Mouse (Mus musculus) CH12.LX (cell line): ENCODE data around the gene Xrra1. TPM values are rescaled to one million over a fixed set of nuclear protein-coding genes. Genes with fewer than 3 reads are reported as not detected.

Experiments
- DNase-seq: peaks from one replicate; pipeline ENCODE4 v3.0.0-alpha.2; 2013; ENCODE audit errors: extremely low read depth
- H3K27ac ChIP-seq: 2 replicates; pipeline ENCODE4 v1.5.1; 2012; ENCODE audit warnings: low read depth, mild to moderate bottlenecking, control low read depth, moderate library complexity; ENCODE audit not compliant: insufficient read depth
- H3K27me3 ChIP-seq: replicated peaks from 2 replicates; pipeline ENCODE3; 2012; ENCODE audit warnings: inconsistent platforms
- H3K36me3 ChIP-seq, 2 experiments: replicated peaks in 1 of 2; 2 replicates each; pipeline versions ENCODE3 to v1.6.1; 2012; ENCODE audit warnings: inconsistent platforms in 1 of 2, low read length in 1 of 2, mild to moderate bottlenecking in 1 of 2, mixed read lengths in 1 of 2, moderate library complexity in 1 of 2; ENCODE audit not compliant: control insufficient read depth in 1 of 2, insufficient read depth in 1 of 2
- H3K4me1 ChIP-seq, 2 experiments: 2 replicates each; pipeline ENCODE4 v1.6.1; 2012; ENCODE audit warnings: inconsistent platforms in 1 of 2, moderate library complexity in 1 of 2; ENCODE audit not compliant: insufficient read depth in 2 of 2, control insufficient read depth in 1 of 2
- H3K4me2 ChIP-seq: 2 replicates; pipeline ENCODE4 v1.6.1; 2012; ENCODE audit warnings: low read depth, mild to moderate bottlenecking, control low read depth; ENCODE audit not compliant: poor library complexity, insufficient read depth, severe bottlenecking
- H3K4me3 ChIP-seq, 3 experiments: fragments of 150-350 bp in 1 of 3; sonication (generic) in 1 of 3; replicated peaks in 1 of 3; 2 replicates each; pipeline versions ENCODE3 to v1.5.1; 2011 to 2012; ENCODE audit warnings: low read depth in 2 of 3, low read length in 2 of 3, mild to moderate bottlenecking in 2 of 3, moderate library complexity in 2 of 3, control low read depth in 1 of 3, improper control_type of control experiment in 1 of 3, inconsistent platforms in 1 of 3, mixed read lengths in 1 of 3; ENCODE audit not compliant: poor library complexity in 1 of 3
- H3K79me2 ChIP-seq: replicated peaks from 2 replicates; pipeline ENCODE4 v1.6.1; 2012; ENCODE audit warnings: mild to moderate bottlenecking, moderate library complexity; ENCODE audit not compliant: control insufficient read depth, poor library complexity, insufficient read depth, severe bottlenecking; ENCODE audit errors: extremely low read depth
- H3K9ac ChIP-seq: 2 replicates; pipeline ENCODE4 v1.6.1; 2012; ENCODE audit warnings: low read depth, mild to moderate bottlenecking, control low read depth, moderate library complexity; ENCODE audit not compliant: insufficient read depth
- H3K9me3 ChIP-seq: replicated peaks from 2 replicates; pipeline ENCODE3; 2012; ENCODE audit warnings: low read length, inconsistent platforms, mixed read lengths
- BHLHE40 ChIP-seq: IDR thresholded peaks from 2 replicates; pipeline ENCODE4 v1.6.1; 2011; ENCODE audit warnings: mild to moderate bottlenecking, low read depth, low read length, improper control_type of control experiment
- CHD2 ChIP-seq: IDR thresholded peaks from 2 replicates; pipeline ENCODE4 v1.6.1; 2011; ENCODE audit warnings: low read length, improper control_type of control experiment
- CTCF ChIP-seq, 2 experiments: IDR thresholded peaks in 1 of 2; conservative IDR thresholded peaks in 1 of 2; 2 replicates each; pipeline ENCODE4 v1.5.1; 2011 to 2012; ENCODE audit warnings: low read depth in 2 of 2, low read length in 2 of 2, improper control_type of control experiment in 1 of 2, inconsistent platforms in 1 of 2, mild to moderate bottlenecking in 1 of 2, moderate library complexity in 1 of 2
- ELF1 ChIP-seq: IDR thresholded peaks from 2 replicates; pipeline ENCODE4 v1.6.1; 2014; ENCODE audit warnings: low read depth, mild to moderate bottlenecking, inconsistent platforms, low read length, improper control_type of control experiment
- EP300 ChIP-seq: IDR thresholded peaks from 2 replicates; pipeline ENCODE4 v1.6.1; 2011; ENCODE audit warnings: low read length, improper control_type of control experiment
- ETS1 ChIP-seq: conservative IDR thresholded peaks from 2 replicates; pipeline ENCODE4 v1.6.1; 2012; ENCODE audit warnings: low read depth, mild to moderate bottlenecking, inconsistent platforms, low read length, improper control_type of control experiment, moderate library complexity
- IRF4 ChIP-seq: IDR thresholded peaks from 2 replicates; pipeline ENCODE4 v1.6.1; 2014; ENCODE audit warnings: low read depth, mild to moderate bottlenecking, inconsistent platforms, low read length, improper control_type of control experiment
- JUN ChIP-seq: IDR thresholded peaks from 2 replicates; pipeline ENCODE4 v1.6.1; 2011; ENCODE audit warnings: low read depth, mild to moderate bottlenecking, low read length, improper control_type of control experiment, moderate library complexity; ENCODE audit not compliant: insufficient read depth
- JUND ChIP-seq: conservative IDR thresholded peaks from 2 replicates; pipeline ENCODE4 v1.6.1; 2011; ENCODE audit warnings: low read depth, low read length, improper control_type of control experiment
- MAFK ChIP-seq: IDR thresholded peaks from 2 replicates; pipeline ENCODE4 v1.6.1; 2011; ENCODE audit warnings: low read length, improper control_type of control experiment; ENCODE audit not compliant: insufficient replicate concordance
- MEF2A ChIP-seq: IDR thresholded peaks from 2 replicates; pipeline ENCODE4 v1.6.1; 2014; ENCODE audit warnings: low read depth, mild to moderate bottlenecking, inconsistent platforms, low read length, improper control_type of control experiment, borderline replicate concordance
- RCOR1 ChIP-seq: conservative IDR thresholded peaks from 2 replicates; pipeline ENCODE4 v1.6.1; 2012; ENCODE audit warnings: low read depth, mild to moderate bottlenecking, inconsistent platforms, low read length, improper control_type of control experiment
- SIN3A ChIP-seq: IDR thresholded peaks from 2 replicates; pipeline ENCODE4 v1.6.1; 2012; ENCODE audit warnings: low read length, improper control_type of control experiment, inconsistent platforms
- TCF12 ChIP-seq: IDR thresholded peaks from 2 replicates; pipeline ENCODE4 v1.6.1; 2014; ENCODE audit warnings: low read depth, mild to moderate bottlenecking, inconsistent platforms, low read length, improper control_type of control experiment
- UBTF ChIP-seq: IDR thresholded peaks from 2 replicates; pipeline ENCODE4 v1.6.1; 2012; ENCODE audit warnings: low read depth, mild to moderate bottlenecking, inconsistent platforms, low read length, improper control_type of control experiment, moderate library complexity
- ZNF384 ChIP-seq: IDR thresholded peaks from 2 replicates; pipeline ENCODE4 v1.6.1; 2012; ENCODE audit warnings: low read depth, low read length, improper control_type of control experiment, inconsistent platforms
- dilution Hi-C: fragments of 300-500 bp; cut with MboI; formaldehyde crosslinking; loops from 2 replicates; pipeline ENCODE4 v1.14.3; 2020; ENCODE audit warnings: low sequenced_read_pairs; ENCODE audit not compliant: extremely low pct_unique_long_range_greater_than_20kb, extremely low pct_ligation_motif_present
- in situ Hi-C: fragments of 300-500 bp; cut with MboI; formaldehyde crosslinking; loops from 3 replicates; pipeline ENCODE4 v1.14.3; 2019; ENCODE audit warnings: low sequenced_read_pairs, low pct_ligation_motif_present, low pct_unique_long_range_greater_than_20kb, mixed read lengths
- polyA plus RNA-seq: library from polyadenylated mRNA; unstranded; fragments of >175 nt; gene quantifications from 2 replicates; pipeline ENCODE4 v1.2.1, GENCODE M21; 2012; ENCODE audit warnings: low read depth; ENCODE audit not compliant: insufficient read length
- total RNA-seq, 2 experiments: library from RNA; depleted of rRNA; stranded (reverse); fragments of 300-350 nt in 1 of 2; fragments of >200 nt in 1 of 2; gene quantifications; 2 replicates each; pipeline ENCODE4 v1.2.3; 2012 to 2014

Xrra1 gene
- total and polyA plus RNA-seq, 3 experiments, result 0.17 to 0.59 (median 0.49) TPM

DNA sequence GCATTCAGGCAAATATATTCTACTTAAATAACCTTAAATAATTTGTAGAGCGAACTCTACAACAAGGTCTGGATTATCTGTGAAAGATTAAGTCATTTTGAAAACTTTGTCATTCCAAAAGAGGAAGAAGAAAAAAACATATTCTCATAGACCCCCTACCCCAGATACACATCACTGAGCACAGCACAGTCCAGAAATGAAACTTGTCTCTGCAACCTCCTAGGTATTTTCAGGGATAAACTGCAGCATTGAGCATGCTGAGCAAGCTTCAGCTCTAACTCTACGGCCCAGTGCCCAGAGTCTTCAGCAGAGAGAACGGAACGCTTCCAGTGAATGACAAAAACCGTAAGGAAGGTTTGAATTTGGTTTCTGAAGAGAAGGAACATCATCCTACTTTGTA, 8.4 kb upstream of the Xrra1 start:
- peak; percentile 70 for DNase-seq
- peak overlapping the region; percentile 80 for H3K4me2 ChIP-seq
- no peaks in the 10 kb centered on the region for H3K27me3 ChIP-seq
- in situ Hi-C loops (no loop called here), dilution Hi-C loops (no loop called here)
- no peak overlapping the region for H3K4me3 ChIP-seq
- peaks cover 20 to 57% of the 10 kb centered on the region in 2 experiments for H3K4me1 ChIP-seq
- peaks cover 45 to 70% of the 10 kb centered on the region in 2 experiments for H3K36me3 ChIP-seq
- H3K79me2 ChIP-seq, result peaks cover 72% of the 10 kb centered on the region
- H3K9ac ChIP-seq, result no peak overlapping the region
- H3K27ac ChIP-seq, result peak overlapping the region; percentile 73
- no peaks in the 10 kb centered on the region for H3K9me3 ChIP-seq
- TF ChIP-seq MAFK (0 out of 2 replicates have a peak, but pooled peaks have one; percentile 31), CHD2 (no peak; the same call in 1 of the 2 replicates), IRF4 (peak; percentile 91), JUN (peak; percentile 91), JUND (peak; percentile 92), TCF12 (peak; percentile 41; the same call in 1 of the 2 replicates), ETS1 (peak; percentile 59), ZNF384 (peak; percentile 87), RCOR1 (peak; percentile 45; the same call in 1 of the 2 replicates), BHLHE40 (peak; percentile 58; the same call in 1 of the 2 replicates), EP300 (peak; percentile 94), CTCF (conservative IDR thresholded peaks at IDR 0.05 in 1 of 2, IDR thresholded peaks at IDR 0.05 in 1 of 2; ENCODE audit: low read depth in 2 of 2, low read length in 2 of 2) (no peak), UBTF (no peak), MEF2A (peak; percentile 40; the same call in 1 of the 2 replicates)

DNA sequence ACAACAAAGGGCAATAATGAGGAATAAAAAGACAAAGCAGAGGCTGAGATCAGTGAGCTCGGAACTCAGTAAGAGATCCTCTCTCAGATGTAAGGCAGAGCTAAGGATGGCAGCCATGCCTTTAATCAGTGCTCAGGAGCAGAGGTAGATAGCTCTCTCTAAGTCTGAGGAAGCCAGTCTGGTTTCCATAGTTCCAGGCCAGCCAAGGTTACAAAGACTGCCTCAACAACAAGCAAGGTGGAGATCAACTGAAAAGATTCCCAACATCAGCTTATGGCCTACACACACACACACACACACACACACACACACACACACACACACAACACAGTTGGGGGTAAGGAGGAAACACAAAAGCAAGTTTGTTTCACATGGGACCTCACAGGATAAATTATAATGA, 7.8 kb upstream of the Xrra1 start:
- peaks cover 76% of the 10 kb centered on the region for H3K79me2 ChIP-seq
- TF ChIP-seq SIN3A, result peak; percentile 32; the same call in 1 of the 2 replicates
- no peak for TF ChIP-seq ELF1
- peaks cover 40 to 68% of the 10 kb centered on the region in 2 experiments for H3K36me3 ChIP-seq
- dilution Hi-C loops (no loop called here), in situ Hi-C loops (no loop called here)
- peaks cover 20 to 62% of the 10 kb centered on the region in 2 experiments for H3K4me1 ChIP-seq
- H3K4me3 ChIP-seq, result peak overlapping the region in 1 of 3 experiments; percentile 23
- H3K4me2 ChIP-seq, result peak overlapping the region; percentile 80
- H3K9me3 ChIP-seq, result no peaks in the 10 kb centered on the region
- H3K27me3 ChIP-seq, result no peaks in the 10 kb centered on the region
- H3K27ac ChIP-seq, result peak overlapping the region; percentile 73
- no peak for DNase-seq
- H3K9ac ChIP-seq, result peak overlapping the region; percentile 3; the same call in 1 of the 2 replicates
